Mouse (Mus musculus) embryo, embryonic 9.5 days (tissue): ENCODE results near the gene Pik3r6.

Experiments used
- DNase-seq: peaks from one replicate; pipeline ENCODE4 v3.0.0-alpha.2; 2017; ENCODE audit errors: extremely low spot score

Gene Pik3r6

DNA sequence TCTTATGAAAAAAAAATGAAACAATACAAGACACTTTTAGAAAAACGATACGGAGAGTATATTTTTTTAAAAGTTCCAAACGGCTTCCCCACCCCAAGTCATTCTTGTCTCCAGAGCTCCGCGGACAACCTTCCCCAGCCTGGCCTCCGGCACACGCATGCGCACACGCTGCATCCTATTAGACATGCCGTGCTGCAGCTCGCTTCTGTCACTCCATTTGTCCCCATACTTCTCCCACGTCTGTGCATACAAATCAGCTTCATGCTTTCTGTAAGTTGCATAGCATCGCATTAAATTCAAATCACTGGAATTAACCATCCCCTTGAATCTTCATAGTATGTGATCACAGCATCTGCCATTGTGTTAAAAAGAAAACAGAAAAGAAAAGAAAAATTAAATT, 80.4 kb downstream of the Pik3r6 start:
- DNase-seq, result no peak

DNA sequence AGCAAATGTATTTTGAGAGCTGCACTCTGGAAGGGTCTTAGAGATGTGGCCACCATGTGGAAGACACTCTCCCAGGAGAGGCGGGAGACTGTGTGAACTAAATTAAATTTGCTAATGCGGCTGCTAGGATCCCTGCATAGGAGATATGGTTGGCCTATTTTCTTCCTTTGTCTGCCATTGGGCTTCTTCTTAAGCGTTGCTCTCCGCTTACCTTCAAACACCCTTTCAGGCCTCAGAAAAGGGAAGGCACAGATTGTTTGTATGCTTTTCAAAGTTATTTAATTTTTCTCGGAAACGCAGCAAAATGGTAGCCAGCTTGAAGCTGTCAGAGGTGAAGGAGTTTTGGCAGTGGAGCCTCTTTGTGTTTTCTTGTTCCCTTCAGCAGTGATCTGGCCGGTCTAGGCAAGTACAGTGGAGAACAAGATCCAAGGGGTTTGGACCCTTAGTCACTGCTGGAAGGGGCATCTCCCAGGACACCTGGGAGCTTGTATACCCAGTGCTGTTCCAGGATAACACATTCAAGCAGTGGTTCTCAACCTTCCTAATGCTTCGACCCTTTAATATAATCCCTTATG, 81.2 kb downstream of the Pik3r6 start:
- DNase-seq, result no peak

- peak; percentile 54 for DNase-seq
These were observed 83.1 kb downstream of the Pik3r6 start for GRCm38 (mm10) chr11:68585890-68586289.

- no peak for DNase-seq
These were observed 83.9 kb downstream of the Pik3r6 start, which contains the start of gene Ccdc42 for GRCm38 (mm10) chr11:68586721-68587120. TSS of gene Ccdc42 (plus strand) at chr11:68587021.

GRCm38 (mm10) chr11:68589055-68589809, 86.4 kb downstream of the Pik3r6 start:
- peak; percentile 66 for DNase-seq

GRCm38 (mm10) chr11:68591708-68592107, 88.9 kb downstream of the Pik3r6 start:
- peak; percentile 69 for DNase-seq

DNA sequence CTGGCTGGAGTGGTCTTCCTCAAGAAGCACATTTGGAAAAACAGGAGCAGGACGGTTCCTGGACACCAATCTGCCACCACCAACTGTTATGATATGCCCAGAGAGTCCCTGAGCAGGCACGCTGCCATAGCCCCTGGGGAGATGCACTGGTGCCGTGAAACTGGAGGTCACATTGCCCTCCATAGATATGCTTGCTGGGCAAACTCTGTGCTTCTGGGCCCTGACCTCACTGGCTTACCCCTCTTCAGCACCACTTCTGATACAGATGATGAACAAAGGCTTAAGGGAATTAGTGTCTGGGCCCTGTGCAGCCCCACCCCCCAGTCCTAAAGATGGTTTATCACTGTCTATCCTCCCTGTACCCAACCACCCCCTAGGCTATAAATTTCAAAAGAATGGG, 90.4 kb downstream of the Pik3r6 start:
- DNase-seq, result no peak

DNA sequence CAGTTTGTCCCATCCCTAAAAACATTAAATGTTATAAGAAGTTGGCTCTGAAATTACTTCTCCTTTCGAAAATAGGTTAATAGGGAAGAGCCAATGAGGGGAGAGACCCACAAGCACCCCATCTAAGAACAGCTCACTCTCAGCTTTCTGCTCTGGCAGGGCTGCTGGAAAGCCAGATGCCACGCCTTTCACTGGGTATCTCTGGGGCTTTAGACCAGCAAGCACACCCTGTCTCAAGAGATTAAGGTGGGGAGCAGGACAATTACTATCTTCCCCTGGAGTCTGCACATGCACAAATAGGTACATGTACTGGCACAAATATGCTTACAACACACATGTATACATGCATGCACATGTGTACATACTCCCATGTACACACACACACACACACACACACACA, 95.1 kb downstream of the Pik3r6 start:
- DNase-seq, result no peak

GRCm38 (mm10) chr11:68600551-68601021, 97.8 kb downstream of the Pik3r6 start:
- DNase-seq, result peak; percentile 41

- peak; percentile 63 for DNase-seq
These were observed 98.7 kb downstream of the Pik3r6 start for GRCm38 (mm10) chr11:68601486-68601991.
